Mouse (Mus musculus): ENCODE measurements at regions not wholly inside any gene's neighbourhood (a gene's known extent, or its start where the extent isn't known, plus 50 kb on each side); places are given as distances from the start of the nearest gene placed in this dataset.

- no peak for DNase-seq (ENCODE audit: low spot score in 2 of 2)
These were observed 93.3 kb downstream of the Zfp281 start for GRCm38 (mm10) chr1:136717830-136718517.

GRCm38 (mm10) chr1:136723839-136724443, 99.2 kb downstream of the Zfp281 start:
- no peak for DNase-seq (ENCODE audit: low spot score in 2 of 2)

- DNase-seq (ENCODE audit: low spot score in 2 of 2), result no peak
These were observed 100.5 kb downstream of the Zfp281 start for GRCm38 (mm10) chr1:136725242-136725641.

GRCm38 (mm10) chr1:136726145-136726935, 101.6 kb downstream of the Zfp281 start:
- DNase-seq (ENCODE audit: low spot score in 2 of 2), result peak; percentile 50

GRCm38 (mm10) chr1:136727868-136728631, 103.3 kb downstream of the Zfp281 start:
- DNase-seq (ENCODE audit: low spot score in 2 of 2), result no peak

- no peak for DNase-seq (ENCODE audit: low spot score in 2 of 2)
These were observed 103.9 kb downstream of the Zfp281 start for GRCm38 (mm10) chr1:136728632-136728944.

GRCm38 (mm10) chr1:136730638-136731037, 105.9 kb downstream of the Zfp281 start:
- no peak for DNase-seq (ENCODE audit: low spot score in 2 of 2)

GRCm38 (mm10) chr1:136738030-136738429, 113.3 kb downstream of the Zfp281 start:
- no peak for DNase-seq (ENCODE audit: low spot score in 2 of 2)

GRCm38 (mm10) chr1:136739486-136739885, 114.8 kb downstream of the Zfp281 start:
- peak; percentile 10 to 28 for DNase-seq (ENCODE audit: low spot score in 2 of 2)

- DNase-seq (ENCODE audit: low spot score in 2 of 2), result no peak
These were observed 116.4 kb downstream of the Zfp281 start for GRCm38 (mm10) chr1:136741061-136741460.

- DNase-seq (ENCODE audit: low spot score in 2 of 2), result peak; percentile 6 to 15
These were observed 124.5 kb downstream of the Zfp281 start for GRCm38 (mm10) chr1:136749188-136749587.

- no peak for DNase-seq (ENCODE audit: low spot score in 2 of 2)
These were observed 126.9 kb downstream of the Zfp281 start for GRCm38 (mm10) chr1:136751464-136752191.

- DNase-seq (ENCODE audit: low spot score in 2 of 2), result no peak
These were observed 129.6 kb downstream of the Zfp281 start for GRCm38 (mm10) chr1:136754286-136754685.

- DNase-seq (ENCODE audit: low spot score in 2 of 2), result no peak
These were observed 134.0 kb downstream of the Zfp281 start for GRCm38 (mm10) chr1:136758730-136759129.

- DNase-seq (ENCODE audit: low spot score in 2 of 2), result no peak
These were observed 134.5 kb downstream of the Zfp281 start for GRCm38 (mm10) chr1:136759164-136759563.

GRCm38 (mm10) chr1:136761467-136761866, 136.8 kb downstream of the Zfp281 start:
- DNase-seq (ENCODE audit: low spot score in 2 of 2), result no peak

- no peak for DNase-seq (ENCODE audit: low spot score in 2 of 2)
These were observed 144.3 kb downstream of the Zfp281 start for GRCm38 (mm10) chr1:136768969-136769401.

GRCm38 (mm10) chr1:136773743-136774142, 149.0 kb downstream of the Zfp281 start:
- DNase-seq (ENCODE audit: low spot score in 2 of 2), result no peak

- no peak for DNase-seq (ENCODE audit: low spot score in 2 of 2)
These were observed 151.5 kb downstream of the Zfp281 start for GRCm38 (mm10) chr1:136776211-136776610.

GRCm38 (mm10) chr1:136777263-136777980, 152.7 kb downstream of the Zfp281 start:
- no peak for DNase-seq (ENCODE audit: low spot score in 2 of 2)

GRCm38 (mm10) chr1:136779384-136779783, 154.7 kb downstream of the Zfp281 start:
- DNase-seq (ENCODE audit: low spot score in 2 of 2), result no peak
